Mouse (Mus musculus): Measurements from ENCODE around the gene Eln. TPM values are rescaled to one million over a fixed set of nuclear protein-coding genes. Genes with fewer than 3 reads are reported as not detected.
A peak's percentile ranks its signal among the peaks of the same experiment; 100 is the strongest.

Eln gene
- polyA plus RNA-seq, 1 experiment: 6.2 TPM

DNA sequence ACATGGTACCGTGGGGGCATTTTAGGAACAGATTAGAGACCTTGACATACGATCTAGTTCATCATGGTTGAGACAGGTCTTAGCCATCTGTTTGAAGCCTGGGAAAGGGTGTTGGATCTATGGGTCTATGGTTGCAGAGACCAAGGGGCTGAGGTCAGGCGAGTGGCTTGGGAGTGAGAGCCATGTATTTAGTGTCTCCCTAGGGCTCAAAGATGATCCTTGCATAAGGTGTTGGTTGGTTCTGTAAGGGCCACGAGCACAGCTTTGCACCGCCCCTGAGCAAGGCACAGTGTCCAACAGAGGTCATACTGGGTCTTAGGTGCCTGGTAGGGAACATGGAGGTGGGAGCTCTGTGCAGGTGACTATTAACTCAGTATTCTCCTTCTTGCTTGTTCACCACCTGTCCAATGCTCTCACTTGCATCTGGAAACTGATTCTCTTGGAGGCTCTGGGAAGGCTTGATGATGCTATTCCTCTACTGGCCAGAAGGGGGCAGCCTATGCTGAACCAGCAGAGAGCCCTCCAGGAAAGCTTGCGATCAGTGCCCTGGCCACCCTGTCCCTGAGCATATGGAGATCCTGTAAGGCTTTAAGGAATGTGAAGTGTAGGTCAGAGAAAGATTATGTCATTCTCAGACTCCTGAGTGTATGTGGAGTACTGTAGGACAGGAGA is 960 bp upstream of the Eln start:
- no peaks in the 10 kb centered on the region for H3K4me1 ChIP-seq (ENCODE audit: control insufficient read depth, insufficient read depth, low read length)
- TF ChIP-seq CTCF (IDR thresholded peaks at IDR 0.05; ENCODE audit: control insufficient read depth, insufficient read depth, low read length): peak; percentile 78
- TF ChIP-seq POLR2A (IDR thresholded peaks at IDR 0.05; ENCODE audit: borderline replicate concordance, control insufficient read depth, low read depth, low read length): no peak
- 50% methylated on average over 6 of the region's 6 CpGs for WGBS
- no peak overlapping the region for H3K4me3 ChIP-seq (replicated peaks; ENCODE audit: control insufficient read depth, low read depth, low read length)
- H3K27ac ChIP-seq (ENCODE audit: control insufficient read depth, insufficient read depth, low read depth, low read length, poor library complexity): no peak overlapping the region

GRCm38 (mm10) chr5:134747512-134747893 is 380 bp upstream of the Eln start:
- no peak overlapping the region for H3K27ac ChIP-seq (ENCODE audit: control insufficient read depth, insufficient read depth, low read depth, low read length, poor library complexity)
- TF ChIP-seq POLR2A (IDR thresholded peaks at IDR 0.05; ENCODE audit: borderline replicate concordance, control insufficient read depth, low read depth, low read length) (no peak), CTCF (IDR thresholded peaks at IDR 0.05; ENCODE audit: control insufficient read depth, insufficient read depth, low read length) (no peak)
- H3K4me1 ChIP-seq (ENCODE audit: control insufficient read depth, insufficient read depth, low read length): no peaks in the 10 kb centered on the region
- no peak overlapping the region for H3K4me3 ChIP-seq (replicated peaks; ENCODE audit: control insufficient read depth, low read depth, low read length)
- 24% methylated on average over 7 of the region's 11 CpGs for WGBS

- TF ChIP-seq CTCF (IDR thresholded peaks at IDR 0.05; ENCODE audit: control insufficient read depth, insufficient read depth, low read length) (no peak), POLR2A (IDR thresholded peaks at IDR 0.05; ENCODE audit: borderline replicate concordance, control insufficient read depth, low read depth, low read length) (no peak)
- no peak overlapping the region for H3K27ac ChIP-seq (ENCODE audit: control insufficient read depth, insufficient read depth, low read depth, low read length, poor library complexity)
- whole genome bisulfite sequencing: 68% methylated on average over 10 of the region's 10 CpGs
Observed at GRCm38 (mm10) chr5:134746201-134746600, 922 bp downstream of the Eln start.

DNA sequence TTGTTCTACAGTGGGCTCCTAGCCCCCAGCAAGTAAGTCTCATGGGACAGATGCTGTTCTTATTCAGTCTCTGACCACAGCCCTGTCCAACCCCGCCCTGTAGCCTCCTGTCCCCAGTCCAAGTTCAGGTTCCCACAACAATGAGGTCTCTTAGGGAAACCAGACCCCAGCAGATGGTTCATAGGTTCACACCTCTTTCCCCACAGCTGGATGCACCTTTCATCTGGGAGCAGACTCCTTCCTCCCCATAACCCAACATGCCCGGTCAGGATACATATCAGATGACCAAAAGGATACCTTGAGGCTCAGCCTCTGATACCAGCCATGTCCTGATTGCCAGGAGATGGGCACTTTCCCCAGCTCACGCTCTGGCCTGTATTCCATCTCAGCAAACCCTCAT is 1.3 kb downstream of the Eln start:
- no peak overlapping the region for H3K4me3 ChIP-seq (replicated peaks; ENCODE audit: control insufficient read depth, low read depth, low read length)
- TF ChIP-seq CTCF (IDR thresholded peaks at IDR 0.05; ENCODE audit: control insufficient read depth, insufficient read depth, low read length): no peak
- TF ChIP-seq POLR2A (IDR thresholded peaks at IDR 0.05; ENCODE audit: borderline replicate concordance, control insufficient read depth, low read depth, low read length): no peak
- WGBS: 69% methylated on average over 3 of the region's 3 CpGs

More at GRCm38 (mm10) chr5:134746201-134746600, 922 bp downstream of the Eln start:
- Histone ChIP-seq H3K4me1 (ENCODE audit: control insufficient read depth, insufficient read depth, low read length) (no peaks in the 10 kb centered on the region), H3K4me3 (replicated peaks; ENCODE audit: control insufficient read depth, low read depth, low read length) (no peak overlapping the region)

DNA sequence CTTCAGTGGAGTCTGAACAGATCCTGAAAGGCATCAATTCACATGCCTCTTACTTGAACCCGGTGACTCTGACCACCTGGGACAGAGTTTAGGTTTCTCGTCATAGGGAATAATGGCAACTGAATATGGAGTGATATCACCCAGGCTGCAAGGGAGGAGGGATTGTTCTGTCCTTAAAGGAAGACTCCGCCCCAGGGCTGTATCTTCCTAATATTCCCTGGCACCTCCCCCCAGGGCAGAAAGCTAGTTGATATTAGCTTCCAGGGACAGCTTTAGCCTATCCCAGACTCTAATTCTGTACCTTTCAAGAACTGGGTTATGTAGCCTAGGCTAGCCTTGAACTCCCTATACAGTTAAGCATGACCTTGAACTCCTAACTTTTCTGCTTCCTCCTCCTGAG is 2.1 kb downstream of the Eln start:
- no peak for TF ChIP-seq POLR2A (IDR thresholded peaks at IDR 0.05; ENCODE audit: borderline replicate concordance, control insufficient read depth, low read depth, low read length)
- no peak for TF ChIP-seq CTCF (IDR thresholded peaks at IDR 0.05; ENCODE audit: control insufficient read depth, insufficient read depth, low read length)
- Histone ChIP-seq H3K4me3 (replicated peaks; ENCODE audit: control insufficient read depth, low read depth, low read length) (no peak overlapping the region), H3K4me1 (ENCODE audit: control insufficient read depth, insufficient read depth, low read length) (no peaks in the 10 kb centered on the region), H3K27ac (ENCODE audit: control insufficient read depth, insufficient read depth, low read depth, low read length, poor library complexity) (no peak overlapping the region)
- 89% methylated on average over 3 of the region's 3 CpGs for WGBS

More for the DNA sequence above, 1.3 kb downstream of the Eln start:
- H3K4me1 ChIP-seq (ENCODE audit: control insufficient read depth, insufficient read depth, low read length): no peaks in the 10 kb centered on the region
- no peak overlapping the region for H3K27ac ChIP-seq (ENCODE audit: control insufficient read depth, insufficient read depth, low read depth, low read length, poor library complexity)

- 75% methylated on average over 12 of the region's 12 CpGs for WGBS
- TF ChIP-seq POLR2A (IDR thresholded peaks at IDR 0.05; ENCODE audit: borderline replicate concordance, control insufficient read depth, low read depth, low read length) (no peak), CTCF (IDR thresholded peaks at IDR 0.05; ENCODE audit: control insufficient read depth, insufficient read depth, low read length) (no peak)
- no peak overlapping the region for H3K4me3 ChIP-seq (replicated peaks; ENCODE audit: control insufficient read depth, low read depth, low read length)
- no peak overlapping the region for H3K27ac ChIP-seq (ENCODE audit: control insufficient read depth, insufficient read depth, low read depth, low read length, poor library complexity)
- no peaks in the 10 kb centered on the region for H3K4me1 ChIP-seq (ENCODE audit: control insufficient read depth, insufficient read depth, low read length)
Observed at GRCm38 (mm10) chr5:134743991-134744390, 3.1 kb downstream of the Eln start.

DNA sequence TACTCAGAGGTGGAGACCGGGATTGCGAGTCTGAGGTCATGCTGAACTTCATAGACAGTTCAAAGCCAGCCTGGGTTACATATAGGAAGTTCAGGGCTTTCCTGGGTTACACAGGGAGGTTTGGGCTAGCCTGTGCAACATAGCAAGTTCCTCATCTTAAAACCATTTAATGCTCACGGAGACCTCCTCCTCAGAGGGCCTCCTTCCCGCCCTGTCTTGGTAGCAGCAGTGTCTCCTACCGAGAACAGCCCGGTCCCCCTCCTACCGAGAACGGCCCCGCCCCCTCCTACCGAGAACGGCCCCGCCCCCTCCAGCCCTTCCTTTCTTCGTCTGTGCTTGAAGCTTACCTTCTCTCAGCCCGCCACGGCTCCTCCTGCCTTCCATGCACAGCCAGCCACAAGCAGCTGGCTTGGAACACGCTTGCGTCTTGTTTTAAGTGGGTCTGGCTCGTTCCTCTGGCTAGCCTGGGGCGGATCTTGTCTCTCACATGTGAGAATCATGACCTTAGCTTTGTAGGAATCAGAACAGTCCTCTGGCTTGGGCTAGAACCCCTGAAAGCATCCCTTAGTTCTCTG is 4.8 kb downstream of the Eln start:
- no peak overlapping the region for H3K4me3 ChIP-seq (replicated peaks; ENCODE audit: control insufficient read depth, low read depth, low read length)
- no peak for TF ChIP-seq CTCF (IDR thresholded peaks at IDR 0.05; ENCODE audit: control insufficient read depth, insufficient read depth, low read length)
- no peak for TF ChIP-seq POLR2A (IDR thresholded peaks at IDR 0.05; ENCODE audit: borderline replicate concordance, control insufficient read depth, low read depth, low read length)
- no peak overlapping the region for H3K27ac ChIP-seq (ENCODE audit: control insufficient read depth, insufficient read depth, low read depth, low read length, poor library complexity)
- WGBS: 12% methylated on average over 19 of the region's 19 CpGs
- H3K4me1 ChIP-seq (ENCODE audit: control insufficient read depth, insufficient read depth, low read length): no peaks in the 10 kb centered on the region

DNA sequence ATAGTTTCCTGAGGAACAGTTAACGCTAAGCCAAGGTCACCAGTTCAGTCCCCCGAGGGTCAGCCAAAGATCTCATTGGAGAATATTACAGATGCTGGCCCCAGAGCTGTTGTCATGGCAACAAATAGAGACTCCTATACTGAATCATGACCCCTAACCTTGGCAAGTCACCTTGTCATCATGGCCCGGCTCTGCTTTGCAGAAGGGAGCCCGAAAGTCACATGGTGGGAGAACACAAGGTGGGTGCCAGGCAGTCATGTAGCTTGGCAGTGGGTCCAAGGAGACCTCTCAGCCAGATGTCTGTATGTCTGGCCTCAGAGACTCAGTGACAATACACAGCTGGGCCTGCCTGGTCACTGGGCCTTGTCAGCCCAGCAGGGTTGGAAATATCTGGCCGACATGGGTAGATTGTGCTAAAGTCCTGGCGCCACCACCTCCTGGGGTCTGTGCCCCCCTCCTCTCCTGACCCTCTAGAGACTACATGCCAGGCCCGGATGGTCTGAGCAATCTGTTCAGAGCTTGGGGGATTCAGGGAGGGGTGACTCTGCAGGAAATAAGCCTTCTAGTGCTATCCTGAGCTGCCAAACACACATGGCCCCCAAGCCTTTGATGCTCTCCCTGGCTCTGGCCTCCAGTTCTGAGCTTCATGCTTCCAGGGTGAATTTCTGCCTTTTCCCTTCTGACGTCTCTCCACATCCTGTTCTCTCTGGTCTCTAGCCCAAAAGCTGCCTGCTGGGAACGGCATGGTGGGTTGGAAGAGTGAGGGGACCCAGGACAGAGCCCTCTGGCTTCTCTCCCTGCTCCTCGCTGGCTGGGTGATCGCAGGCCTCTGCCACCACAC is 6.4 kb downstream of the Eln start:
- 74% methylated on average over 11 of the region's 11 CpGs for WGBS
- no peak overlapping the region for H3K4me3 ChIP-seq (replicated peaks; ENCODE audit: control insufficient read depth, low read depth, low read length)
- TF ChIP-seq CTCF (IDR thresholded peaks at IDR 0.05; ENCODE audit: control insufficient read depth, insufficient read depth, low read length): no peak
- no peak for TF ChIP-seq POLR2A (IDR thresholded peaks at IDR 0.05; ENCODE audit: borderline replicate concordance, control insufficient read depth, low read depth, low read length)

More for the DNA sequence above, 6.4 kb downstream of the Eln start:
- Histone ChIP-seq H3K4me1 (ENCODE audit: control insufficient read depth, insufficient read depth, low read length) (no peaks in the 10 kb centered on the region), H3K27ac (ENCODE audit: control insufficient read depth, insufficient read depth, low read depth, low read length, poor library complexity) (no peak overlapping the region)
